Mouse (Mus musculus) frontal cortex, adult 2 months (tissue): ENCODE measurements at regions not wholly inside any gene's neighbourhood (a gene's known extent, or its start where the extent isn't known, plus 50 kb on each side); places are given as distances from the start of the nearest gene placed in this dataset.

Source experiments
- DNase-seq, 2 experiments: peaks; one replicate each; pipeline ENCODE4 v3.0.0; 2022; ENCODE audit warnings: low spot score in 1 of 2; ENCODE audit errors: extremely low spot score in 1 of 2

DNA sequence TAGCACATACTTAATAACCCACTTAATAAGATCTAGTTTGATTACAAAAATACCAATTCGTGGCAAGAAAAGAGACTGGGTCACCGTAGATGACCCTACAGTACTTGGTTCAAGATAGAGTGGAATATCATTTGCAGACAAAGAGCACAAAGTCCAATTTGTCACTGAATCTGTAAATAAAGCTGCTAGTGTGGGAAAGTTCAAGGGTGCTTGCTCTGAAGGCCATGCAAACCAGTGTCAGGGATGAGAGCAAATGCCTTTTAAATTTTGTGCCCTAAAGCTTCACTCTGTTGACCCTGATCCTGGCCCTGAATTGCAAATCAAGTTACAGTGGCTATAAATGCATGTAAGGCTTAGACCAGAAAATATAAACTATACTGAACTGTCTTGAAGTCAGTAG lies 113.1 kb downstream of the Cd55b start:
- DNase-seq: no peak

DNA sequence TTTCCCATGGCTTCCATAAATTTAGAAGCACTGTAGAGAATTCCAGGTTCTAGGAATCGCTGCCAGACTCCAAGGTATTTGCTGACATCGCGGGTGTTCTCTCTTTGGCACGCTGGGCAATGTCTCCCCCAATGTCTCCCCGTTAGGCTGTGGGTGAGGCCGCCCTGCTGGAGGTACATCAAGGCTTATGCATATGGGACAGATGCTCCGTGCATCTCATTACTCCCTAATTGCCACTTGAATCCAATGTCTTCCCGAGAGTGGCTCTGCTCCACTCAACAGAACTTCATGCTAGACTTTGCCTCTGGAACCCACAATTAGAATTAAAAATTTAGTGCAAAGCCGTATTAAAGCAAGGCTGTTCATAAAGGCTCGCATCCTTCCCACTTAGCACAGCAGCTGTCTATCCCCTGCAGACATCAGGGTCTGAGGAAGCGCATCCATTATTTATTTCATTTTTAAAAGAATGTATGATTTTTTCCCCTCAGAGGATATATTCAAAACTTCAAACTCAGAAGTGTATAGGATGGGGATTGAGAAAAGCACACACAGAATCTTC lies 120.9 kb downstream of the Cd55b start:
- no peak for DNase-seq

DNA sequence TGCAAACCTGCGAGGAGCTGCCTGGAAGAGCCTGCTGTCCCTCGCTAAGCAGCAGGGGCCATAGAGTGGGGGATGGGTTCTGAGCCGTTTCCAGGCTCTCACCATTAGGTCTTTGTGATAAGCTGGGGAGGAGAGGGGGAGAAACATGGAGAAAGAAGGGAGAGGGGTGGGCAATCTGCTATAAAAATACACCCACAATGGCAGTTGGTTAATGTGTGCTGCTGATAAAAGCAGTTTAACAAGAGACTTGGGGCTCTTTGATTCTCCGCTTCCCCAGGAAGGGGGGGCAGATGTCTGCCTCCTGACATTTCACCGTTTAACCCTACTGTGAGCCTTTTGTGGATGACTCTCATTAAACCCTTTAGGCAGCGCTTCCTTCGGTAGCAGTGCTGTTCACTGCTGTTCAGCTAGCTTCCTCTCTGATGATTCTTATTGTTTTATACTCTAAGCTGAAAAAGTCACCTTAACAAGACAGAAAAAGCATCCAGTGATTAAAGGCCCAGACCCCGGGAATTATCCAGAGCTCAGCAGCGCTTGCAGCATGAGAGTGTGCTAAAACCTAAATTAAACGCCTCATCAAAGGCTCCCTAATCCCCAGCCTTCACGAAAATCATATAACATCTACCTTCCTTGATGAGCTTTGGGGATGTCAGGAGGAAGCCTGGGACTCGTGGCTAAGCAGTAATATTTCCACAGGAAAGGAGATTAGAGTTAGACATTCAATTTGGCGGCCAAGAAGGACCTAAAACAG lies 122.6 kb downstream of the Cd55b start:
- no peak for DNase-seq

DNA sequence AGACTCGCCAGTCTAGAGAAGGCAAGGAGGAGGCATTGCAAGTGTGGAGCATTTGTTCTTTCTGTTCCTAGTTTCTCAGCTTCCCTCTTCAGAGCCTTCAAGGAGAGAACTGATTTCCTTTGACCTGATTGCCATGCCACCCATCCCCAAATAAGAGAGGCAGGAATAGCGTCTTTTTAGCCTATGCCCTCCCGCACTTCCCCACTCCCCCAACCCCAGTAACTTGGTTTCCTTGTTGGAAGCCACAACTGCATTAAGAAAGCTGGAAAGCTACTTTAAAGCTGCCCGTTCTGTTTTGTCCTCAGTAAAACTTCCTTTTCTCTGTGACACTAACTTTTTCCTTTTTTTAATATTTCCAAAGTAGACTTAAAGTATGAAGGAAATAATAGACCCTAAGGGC lies 123.2 kb downstream of the Cd55b start:
- DNase-seq: no peak

DNA sequence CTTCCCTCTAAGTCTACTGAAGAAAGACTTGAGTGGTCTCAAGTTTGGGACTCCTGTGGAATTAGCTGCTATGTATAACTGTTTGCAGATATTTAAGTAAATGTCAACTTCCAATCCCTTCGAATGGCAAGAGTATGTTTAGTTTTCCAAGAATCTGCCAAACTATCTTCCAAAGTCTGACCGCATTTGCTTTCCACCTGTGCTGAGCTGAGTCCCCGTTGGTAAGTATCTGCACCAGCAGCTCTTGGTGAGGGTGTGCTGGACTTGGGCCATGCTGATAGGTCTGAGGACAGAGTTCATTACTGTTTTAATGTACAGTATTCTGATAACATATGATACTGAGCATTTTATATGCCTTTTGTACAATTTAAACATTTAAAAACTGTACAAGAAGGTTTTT lies 123.7 kb downstream of the Cd55b start:
- no peak for DNase-seq

DNA sequence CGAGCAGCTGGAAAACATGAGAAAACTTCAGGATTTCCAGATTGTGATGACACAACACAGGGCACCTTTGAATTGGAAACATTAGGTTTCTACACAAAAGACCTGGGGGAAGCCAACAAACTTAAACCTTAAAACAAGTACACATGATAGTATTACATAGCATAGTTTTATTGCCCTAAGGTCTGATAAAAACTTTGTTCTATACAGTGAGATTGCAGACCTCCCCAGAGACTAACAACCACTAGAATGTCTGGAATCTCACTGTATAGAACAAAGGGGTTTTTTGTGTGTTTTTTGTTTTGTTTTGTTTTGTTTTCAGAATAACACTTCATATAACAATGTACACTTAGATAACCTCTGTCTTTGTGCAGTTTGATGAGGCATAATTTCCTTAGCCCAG lies 124.2 kb downstream of the Cd55b start:
- no peak for DNase-seq

DNA sequence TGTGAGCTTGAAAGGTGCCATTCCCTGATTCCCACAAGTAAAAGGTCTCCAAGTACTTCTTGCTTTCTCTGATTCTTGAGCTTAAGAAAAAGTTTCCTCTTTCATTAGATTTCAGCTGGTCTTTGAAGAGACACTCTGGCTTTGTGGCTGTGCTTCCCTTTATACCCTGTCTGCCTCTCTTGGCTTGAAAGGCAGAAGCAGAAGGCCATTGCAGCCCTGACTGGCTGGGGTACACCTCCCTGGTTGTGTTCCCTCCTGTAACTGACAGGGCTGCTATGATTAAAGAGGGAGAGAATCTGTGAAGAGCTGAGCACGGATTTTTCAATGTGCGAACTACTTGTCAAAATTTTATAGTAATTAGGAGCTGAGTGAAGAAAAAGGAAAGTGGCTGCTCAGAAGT lies 125.3 kb downstream of the Cd55b start:
- no peak for DNase-seq

DNA sequence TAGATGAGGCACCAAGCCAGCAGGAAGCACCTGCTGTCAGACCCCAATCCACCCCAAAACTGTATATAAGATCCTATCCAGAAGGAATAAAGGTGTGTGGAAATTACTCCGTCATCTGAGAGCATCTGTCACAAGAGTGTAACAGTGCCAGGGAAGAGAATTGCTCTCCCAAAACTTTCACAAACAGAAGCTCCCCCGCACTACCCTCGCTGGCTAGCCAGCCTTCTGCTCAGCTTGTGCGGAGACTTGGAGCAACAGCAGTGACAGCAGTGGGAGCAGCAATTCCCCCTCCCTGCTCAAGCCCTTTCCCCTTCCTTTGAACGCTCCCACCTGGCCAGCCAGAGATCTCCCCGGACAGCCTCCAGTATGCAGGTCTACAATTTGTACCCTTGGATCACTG lies 136.9 kb downstream of the Cd55b start:
- peak in 1 of 2 experiments; percentile 27 for DNase-seq

DNA sequence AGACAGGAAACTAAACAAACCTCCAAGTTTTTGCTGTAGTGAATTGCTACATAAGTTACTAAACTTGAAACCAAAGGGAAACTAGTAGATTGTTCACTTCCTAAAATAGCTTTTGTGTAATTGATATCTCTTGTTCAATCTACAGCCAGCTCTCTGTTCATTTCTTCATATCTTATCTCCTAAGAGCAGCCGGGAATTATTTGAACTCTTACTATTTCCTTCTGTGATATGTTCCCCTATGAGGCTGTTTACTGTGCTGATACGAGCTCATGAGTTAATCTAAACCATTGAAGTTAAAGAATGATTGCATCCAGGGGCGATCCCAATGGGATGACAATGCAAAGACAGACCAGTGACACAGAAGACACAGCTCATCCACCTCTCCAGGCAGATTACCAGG lies 140.7 kb downstream of the Cd55b start:
- no peak for DNase-seq

DNA sequence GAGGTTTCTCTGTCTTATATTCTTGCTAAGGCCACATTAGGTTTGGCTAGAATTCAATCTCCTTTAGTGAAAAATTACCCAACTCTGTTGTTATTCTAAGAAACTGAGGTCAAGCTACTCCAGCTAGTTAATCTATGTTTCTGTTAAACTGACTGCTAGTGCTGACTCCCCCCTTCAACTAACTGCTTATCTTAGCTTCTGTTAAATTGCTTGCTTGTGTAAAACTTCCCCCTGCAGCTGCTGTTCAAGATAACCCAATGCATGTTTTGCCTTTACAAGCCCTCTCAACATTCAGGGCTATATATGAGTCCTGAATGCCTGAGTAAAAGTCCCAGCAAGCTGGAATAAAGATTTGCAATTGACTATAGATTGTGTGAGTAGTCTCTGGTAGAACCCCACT lies 143.6 kb downstream of the Cd55b start:
- no peak for DNase-seq

DNA sequence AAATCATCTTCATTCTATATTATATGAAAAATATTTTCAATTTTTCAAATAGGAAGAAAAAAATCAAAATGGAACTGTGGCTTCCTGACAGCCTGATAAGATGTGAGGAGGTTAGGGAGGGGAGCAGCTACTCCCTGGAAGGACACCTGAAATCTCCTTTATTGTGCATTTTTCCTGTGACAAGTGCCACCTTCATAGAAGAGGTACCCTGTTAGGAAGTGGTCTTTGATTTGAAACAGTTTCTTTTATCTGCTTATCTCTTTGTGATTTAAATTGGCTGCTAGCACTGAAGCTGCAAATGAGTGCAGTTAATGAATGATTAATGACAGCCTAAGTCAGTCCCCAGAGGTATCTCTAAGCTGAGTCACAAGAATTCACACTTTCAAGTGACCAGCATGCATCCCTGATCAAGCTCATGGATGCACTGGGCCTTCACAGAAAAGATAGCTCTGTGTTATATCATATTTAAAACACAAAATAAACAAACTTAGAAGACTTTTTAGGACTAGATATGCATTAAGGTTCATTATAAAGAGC lies 144.7 kb downstream of the Cd55b start:
- DNase-seq: no peak

DNA sequence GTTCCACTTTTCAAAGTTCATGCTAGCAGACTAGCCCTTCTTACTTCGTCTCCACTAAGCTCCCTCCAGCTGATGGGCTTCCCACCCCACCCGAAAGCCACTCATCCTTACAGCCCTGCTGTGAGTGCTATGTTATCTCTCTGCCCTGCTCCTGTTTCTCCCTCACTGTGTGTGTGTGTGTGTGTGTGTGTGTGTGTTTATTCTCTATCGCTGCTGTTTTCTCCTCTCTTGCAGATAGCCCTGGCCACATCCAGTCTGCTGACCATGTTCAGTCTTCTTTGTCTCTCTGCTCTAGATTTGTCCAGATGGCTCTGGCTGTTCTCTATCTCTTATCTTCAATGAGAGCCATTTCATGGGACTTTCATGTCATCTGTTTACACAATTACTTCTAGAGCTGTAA lies 145.9 kb downstream of the Cd55b start:
- no peak for DNase-seq

DNA sequence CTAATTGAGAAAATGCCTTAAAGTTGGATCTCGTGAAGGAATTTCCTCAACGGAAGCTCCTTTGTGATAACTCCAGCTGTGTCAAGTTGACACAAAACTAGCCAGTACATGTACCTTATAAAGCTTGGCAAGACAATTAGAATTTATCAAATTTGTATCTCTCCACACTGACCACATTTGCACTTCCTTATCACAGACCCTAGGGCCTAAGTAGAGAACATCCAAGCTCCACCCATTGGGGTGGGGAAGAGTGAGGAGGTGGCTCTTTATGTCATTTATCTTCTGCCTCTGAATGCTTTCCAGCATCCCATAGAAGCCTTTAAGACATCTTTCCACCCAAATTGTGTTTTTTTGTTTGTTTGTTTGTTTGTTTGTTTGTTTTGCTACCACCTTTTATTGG lies 146.8 kb downstream of the Cd55b start:
- DNase-seq: no peak

DNA sequence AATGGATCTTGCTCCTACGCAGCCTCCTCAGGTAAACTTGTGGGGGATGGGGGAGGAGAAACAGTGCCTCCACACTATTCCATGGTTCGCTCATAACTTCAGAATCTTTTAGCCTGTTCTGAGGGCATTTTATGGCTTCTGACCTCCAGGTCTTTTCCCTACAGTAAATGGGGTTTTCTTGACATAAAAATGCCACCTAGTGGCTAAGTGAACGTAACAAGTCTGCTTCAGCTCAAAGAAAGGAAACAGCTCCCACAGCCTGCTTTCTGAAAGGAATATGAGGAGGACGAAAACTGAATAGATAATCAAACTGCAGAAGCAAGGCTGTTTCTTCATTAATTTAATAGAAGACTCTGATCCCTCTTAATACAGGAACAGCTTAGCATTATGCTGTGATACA lies 148.3 kb downstream of the Cd55b start:
- DNase-seq: peak in 1 of 2 experiments; percentile 33

DNA sequence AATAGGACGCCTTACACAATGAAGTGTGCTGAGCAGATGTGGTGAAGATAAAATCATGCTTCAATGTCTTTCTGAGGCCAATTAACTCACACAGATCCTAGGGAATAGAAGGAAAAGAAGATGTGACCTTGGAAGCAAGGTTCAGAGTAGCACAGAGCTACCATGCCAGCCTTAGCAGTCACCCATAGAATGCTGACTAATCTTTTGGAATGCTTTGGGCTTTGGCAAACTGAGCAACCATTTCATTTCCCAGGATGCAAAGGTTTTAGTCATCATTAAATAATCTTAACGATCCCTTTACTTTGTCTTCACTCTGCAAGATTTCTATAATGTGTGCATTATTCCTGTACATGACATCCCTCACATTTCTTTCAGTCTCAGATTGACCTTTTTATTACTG lies 152.4 kb downstream of the Cd55b start:
- DNase-seq: no peak
